Mouse (Mus musculus): ENCODE results near the gene Nudt4. TPM values are rescaled to one million over a fixed set of nuclear protein-coding genes. Genes with fewer than 3 reads are reported as not detected.

Gene Nudt4
- total and polyA plus RNA-seq, 2 experiments from 2014 or later = 74.5 to 81.3 TPM

GRCm38 (mm10) chr10:95576876-95577566 is 13.1 kb upstream of the Nudt4 start:
- 69% methylated on average over 14 of the region's 14 CpGs for WGBS
- Histone ChIP-seq H3K4me2 (ENCODE audit: low read depth, low read length) (no peak overlapping the region), H3K4me1 (ENCODE audit: control insufficient read depth, insufficient read depth) (no peaks in the 10 kb centered on the region), H3K27ac (ENCODE audit: low read depth) (no peak overlapping the region), H3K9ac (replicated peaks; ENCODE audit: low read depth, low read length) (no peak overlapping the region), H3K27me3 (ENCODE audit: control insufficient read depth, insufficient read depth, low read length) (no peaks in the 10 kb centered on the region), H3K36me3 (replicated peaks; ENCODE audit: control insufficient read depth, insufficient read depth, low read length) (no peaks in the 10 kb centered on the region), H3K9me3 (replicated peaks; ENCODE audit: control insufficient read depth, low read length) (no peaks in the 10 kb centered on the region), H3K4me3 (ENCODE audit: low read depth, low read length) (no peak overlapping the region)
- TF ChIP-seq EP300 (IDR thresholded peaks at IDR 0.05; ENCODE audit: low read depth) (no peak), CTCF (IDR thresholded peaks at IDR 0.05; ENCODE audit: low read depth) (no peak)
- no peak for DNase-seq (ENCODE audit: low spot score)
- ATAC-seq (ENCODE audit: insufficient read depth, low read depth) = no peak

GRCm38 (mm10) chr10:95575839-95576380 is 12.0 kb upstream of the Nudt4 start:
- H3K9ac ChIP-seq (replicated peaks; ENCODE audit: low read depth, low read length) = no peak overlapping the region
- 81% methylated on average over 10 of the region's 10 CpGs for WGBS
- no peak for TF ChIP-seq CTCF (IDR thresholded peaks at IDR 0.05; ENCODE audit: low read depth)
- TF ChIP-seq EP300 (IDR thresholded peaks at IDR 0.05; ENCODE audit: low read depth) = no peak

DNA sequence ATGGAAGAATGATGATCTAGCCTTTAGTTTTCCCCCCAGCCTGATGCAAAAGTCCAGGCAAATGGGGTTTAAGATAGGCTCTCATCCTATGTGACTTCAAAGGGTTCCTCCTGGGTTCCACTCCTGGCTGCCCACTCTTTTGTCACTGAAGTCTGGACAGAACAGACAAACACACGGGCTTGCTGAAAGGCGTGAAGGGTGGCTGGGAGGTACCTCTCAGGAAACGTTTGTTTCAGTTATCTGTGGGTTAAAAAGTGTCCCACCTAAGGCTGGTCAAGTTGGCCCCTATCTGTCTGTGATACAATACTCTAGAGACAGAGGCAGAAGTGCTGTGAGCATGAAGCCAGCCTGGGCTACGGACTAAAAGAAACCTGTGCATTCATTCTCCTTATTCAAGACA is 11.0 kb upstream of the Nudt4 start:
- WGBS = 47% methylated on average over 4 of the region's 4 CpGs
- Histone ChIP-seq H3K4me1 (ENCODE audit: control insufficient read depth, insufficient read depth) (no peaks in the 10 kb centered on the region), H3K4me2 (ENCODE audit: low read depth, low read length) (no peak overlapping the region), H3K9ac (replicated peaks; ENCODE audit: low read depth, low read length) (no peak overlapping the region), H3K36me3 (replicated peaks; ENCODE audit: control insufficient read depth, insufficient read depth, low read length) (no peaks in the 10 kb centered on the region), H3K27ac (ENCODE audit: low read depth) (no peak overlapping the region), H3K9me3 (replicated peaks; ENCODE audit: control insufficient read depth, low read length) (no peaks in the 10 kb centered on the region), H3K27me3 (ENCODE audit: control insufficient read depth, insufficient read depth, low read length) (no peaks in the 10 kb centered on the region), H3K4me3 (ENCODE audit: low read depth, low read length) (no peak overlapping the region)
- TF ChIP-seq CTCF (IDR thresholded peaks at IDR 0.05; ENCODE audit: low read depth) (no peak), EP300 (IDR thresholded peaks at IDR 0.05; ENCODE audit: low read depth) (no peak)
- no peak for DNase-seq (ENCODE audit: low spot score)
- ATAC-seq (ENCODE audit: insufficient read depth, low read depth) = no peak

More at GRCm38 (mm10) chr10:95575839-95576380, 12.0 kb upstream of the Nudt4 start:
- Histone ChIP-seq H3K36me3 (replicated peaks; ENCODE audit: control insufficient read depth, insufficient read depth, low read length) (no peaks in the 10 kb centered on the region), H3K27me3 (ENCODE audit: control insufficient read depth, insufficient read depth, low read length) (no peaks in the 10 kb centered on the region), H3K4me1 (ENCODE audit: control insufficient read depth, insufficient read depth) (no peaks in the 10 kb centered on the region), H3K4me2 (ENCODE audit: low read depth, low read length) (no peak overlapping the region), H3K27ac (ENCODE audit: low read depth) (no peak overlapping the region), H3K9me3 (replicated peaks; ENCODE audit: control insufficient read depth, low read length) (no peaks in the 10 kb centered on the region), H3K4me3 (ENCODE audit: low read depth, low read length) (no peak overlapping the region)
- DNase-seq (ENCODE audit: low spot score) = no peak
- no peak for ATAC-seq (ENCODE audit: insufficient read depth, low read depth)

DNA sequence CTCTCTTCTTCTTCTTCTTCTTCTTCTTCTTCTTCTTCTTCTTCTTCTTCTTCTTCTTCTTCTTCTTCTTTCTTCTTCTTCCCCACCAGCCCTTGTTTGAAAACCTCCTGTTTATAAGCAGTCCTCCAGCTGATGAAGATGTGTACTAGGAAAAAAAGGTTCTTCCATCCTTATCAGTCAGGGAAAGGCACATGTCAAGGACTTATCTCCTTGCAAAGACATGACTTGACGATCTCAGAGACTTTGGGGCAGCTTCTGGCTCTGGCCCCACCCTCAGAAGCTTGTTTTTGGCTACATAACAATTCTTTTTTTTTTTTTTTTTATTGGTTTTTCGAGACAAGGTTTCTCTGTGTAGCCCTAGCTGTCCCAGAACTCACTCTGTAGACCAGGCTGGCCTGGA is 5.5 kb upstream of the Nudt4 start:
- H3K36me3 ChIP-seq (replicated peaks; ENCODE audit: control insufficient read depth, insufficient read depth, low read length) = no peaks in the 10 kb centered on the region
- no peak overlapping the region for H3K9ac ChIP-seq (replicated peaks; ENCODE audit: low read depth, low read length)
- TF ChIP-seq CTCF (IDR thresholded peaks at IDR 0.05; ENCODE audit: low read depth) = no peak
- TF ChIP-seq EP300 (IDR thresholded peaks at IDR 0.05; ENCODE audit: low read depth) = no peak
- H3K4me3 ChIP-seq (ENCODE audit: low read depth, low read length) = no peak overlapping the region
- ATAC-seq (ENCODE audit: insufficient read depth, low read depth) (no peak), DNase-seq (ENCODE audit: low spot score) (no peak)
- no peak overlapping the region for H3K4me2 ChIP-seq (ENCODE audit: low read depth, low read length)
- no peaks in the 10 kb centered on the region for H3K27me3 ChIP-seq (ENCODE audit: control insufficient read depth, insufficient read depth, low read length)
- no peak overlapping the region for H3K27ac ChIP-seq (ENCODE audit: low read depth)
- no peaks in the 10 kb centered on the region for H3K9me3 ChIP-seq (replicated peaks; ENCODE audit: control insufficient read depth, low read length)
- 53% methylated on average over 2 of the region's 2 CpGs for WGBS
- peaks cover 3% of the 10 kb centered on the region for H3K4me1 ChIP-seq (ENCODE audit: control insufficient read depth, insufficient read depth)

- no peak for TF ChIP-seq CTCF (IDR thresholded peaks at IDR 0.05; ENCODE audit: low read depth)
- TF ChIP-seq EP300 (IDR thresholded peaks at IDR 0.05; ENCODE audit: low read depth) = no peak
- H3K4me2 ChIP-seq (ENCODE audit: low read depth, low read length) = no peak overlapping the region
- WGBS = 81% methylated on average over 6 of the region's 6 CpGs
- no peak overlapping the region for H3K27ac ChIP-seq (ENCODE audit: low read depth)
- peaks cover 4% of the 10 kb centered on the region for H3K4me1 ChIP-seq (ENCODE audit: control insufficient read depth, insufficient read depth)
- DNase-seq (ENCODE audit: low spot score) = no peak
- no peaks in the 10 kb centered on the region for H3K27me3 ChIP-seq (ENCODE audit: control insufficient read depth, insufficient read depth, low read length)
- H3K9me3 ChIP-seq (replicated peaks; ENCODE audit: control insufficient read depth, low read length) = no peaks in the 10 kb centered on the region
- no peak for ATAC-seq (ENCODE audit: insufficient read depth, low read depth)
- H3K4me3 ChIP-seq (ENCODE audit: low read depth, low read length) = no peak overlapping the region
- no peak overlapping the region for H3K9ac ChIP-seq (replicated peaks; ENCODE audit: low read depth, low read length)
- no peaks in the 10 kb centered on the region for H3K36me3 ChIP-seq (replicated peaks; ENCODE audit: control insufficient read depth, insufficient read depth, low read length)
Measured at GRCm38 (mm10) chr10:95568016-95568415, 4.1 kb upstream of the Nudt4 start.

DNA sequence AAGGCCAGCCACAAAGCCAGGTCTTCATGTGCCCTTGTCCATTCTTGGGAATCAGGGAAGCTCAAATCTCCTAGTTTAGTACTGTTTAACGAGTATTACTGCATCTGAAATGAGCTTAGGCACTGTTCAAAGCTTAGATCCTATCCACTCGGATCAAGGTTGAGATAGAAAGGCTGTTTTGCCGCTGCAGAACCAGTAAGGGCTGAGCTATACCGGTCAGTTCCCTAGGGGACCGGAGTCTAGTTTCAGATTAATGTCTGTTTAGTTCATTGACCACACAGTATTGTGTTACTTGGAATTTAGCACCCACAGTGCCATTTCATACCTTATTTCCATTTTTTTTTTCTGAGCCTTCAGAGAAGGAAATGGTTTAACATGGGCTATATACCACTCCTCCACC is 3.6 kb upstream of the Nudt4 start:
- WGBS = 83% methylated on average over 5 of the region's 5 CpGs
- no peak for ATAC-seq (ENCODE audit: insufficient read depth, low read depth)
- TF ChIP-seq EP300 (IDR thresholded peaks at IDR 0.05; ENCODE audit: low read depth) = no peak
- Histone ChIP-seq H3K36me3 (replicated peaks; ENCODE audit: control insufficient read depth, insufficient read depth, low read length) (no peaks in the 10 kb centered on the region), H3K9ac (replicated peaks; ENCODE audit: low read depth, low read length) (no peak overlapping the region), H3K4me3 (ENCODE audit: low read depth, low read length) (no peak overlapping the region), H3K27me3 (ENCODE audit: control insufficient read depth, insufficient read depth, low read length) (no peaks in the 10 kb centered on the region), H3K27ac (ENCODE audit: low read depth) (no peak overlapping the region), H3K4me1 (ENCODE audit: control insufficient read depth, insufficient read depth) (peaks cover 4% of the 10 kb centered on the region), H3K9me3 (replicated peaks; ENCODE audit: control insufficient read depth, low read length) (no peaks in the 10 kb centered on the region), H3K4me2 (ENCODE audit: low read depth, low read length) (no peak overlapping the region)
- no peak for DNase-seq (ENCODE audit: low spot score)

Measured in heart, postnatal 0 days (tissue).